Mouse (Mus musculus): ENCODE measurements around the gene Irs1.

DNA sequence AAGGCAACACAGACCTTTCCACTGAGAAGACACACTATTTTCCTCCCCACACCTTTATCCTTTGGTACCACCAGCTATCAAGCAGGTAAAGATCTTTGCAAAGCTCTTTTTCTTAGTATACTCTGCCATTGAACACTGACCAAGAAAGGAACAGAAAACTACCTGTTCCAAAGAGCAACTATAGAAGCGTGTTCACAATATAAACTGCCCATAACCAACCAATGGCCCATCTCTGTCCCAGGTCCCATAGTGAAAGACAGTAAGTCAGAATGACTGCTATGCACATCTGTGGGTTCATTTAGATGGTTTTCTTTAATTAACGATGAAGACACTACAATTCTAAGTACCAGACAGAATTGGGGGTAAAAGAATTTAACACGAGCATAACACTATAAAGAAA, 58.4 kb downstream of the Irs1 start, which contains the start of gene Gm9747:
- TF ChIP-seq MAX (IDR thresholded peaks at IDR 0.05; ENCODE audit: low read depth) (no peak), POLR2A (IDR thresholded peaks at IDR 0.05; ENCODE audit: insufficient read length, low read depth) (no peak), TCF12 (IDR thresholded peaks at IDR 0.05; ENCODE audit: insufficient read depth, poor library complexity, severe bottlenecking) (no peak), POLR2AphosphoS2 (IDR thresholded peaks at IDR 0.05; ENCODE audit: insufficient read length, low read depth) (no peak), CEBPB (IDR thresholded peaks at IDR 0.05; ENCODE audit: insufficient read depth, poor library complexity, severe bottlenecking) (no peak), TCF3 (IDR thresholded peaks at IDR 0.05; ENCODE audit: insufficient read length, low read depth) (no peak), MYOD1 (IDR thresholded peaks at IDR 0.05; ENCODE audit: control insufficient read depth in 1 of 3, insufficient read length in 2 of 3, low read depth in 2 of 3) (no peak), USF1 (IDR thresholded peaks at IDR 0.05; ENCODE audit: low read depth) (no peak), SRF (IDR thresholded peaks at IDR 0.05; ENCODE audit: control insufficient read depth, insufficient read length, low read depth) (no peak), MYOG (IDR thresholded peaks at IDR 0.05; ENCODE audit: control insufficient read depth in 1 of 3, insufficient read depth in 1 of 3, insufficient read length in 2 of 3, low read depth in 2 of 3) (no peak)

All from myocyte (in vitro differentiated cells).